Mouse (Mus musculus) lung, postnatal 4 days (tissue): Measurements from ENCODE around the gene Gm1140.
"Not testable (repeated sequence)": the region's sequence is repeated elsewhere in the genome, so short reads cannot be mapped to it uniquely, and the experiment has no call there.

Experiments used
- DNase-seq, 2 experiments: peaks; one replicate each; pipeline ENCODE4 v3.0.0; 2021

Gm1140 gene

DNA sequence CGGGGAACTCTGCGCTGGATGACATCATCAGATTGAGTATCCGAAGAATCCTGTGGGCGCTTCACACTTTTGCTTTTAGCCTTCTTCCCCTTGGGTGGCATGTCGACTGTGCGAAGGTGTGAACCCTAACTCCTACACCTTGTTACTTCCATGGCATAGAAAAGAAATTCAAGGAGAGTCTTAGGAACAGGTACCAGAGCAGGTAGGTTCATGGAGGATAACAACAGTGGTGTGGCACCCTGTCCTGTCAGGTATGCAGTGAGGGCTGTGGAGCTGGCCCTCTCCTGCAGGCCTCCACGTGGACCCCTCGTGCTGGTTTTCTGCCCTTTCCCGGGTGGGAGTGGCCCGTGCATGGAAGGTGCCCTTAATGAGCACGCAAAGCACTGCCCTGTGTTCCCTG, at the start of gene Gm1140:
Gm1140 (minus strand) TSS at position 101 of the 400 bp plus-strand sequence.
- not testable (repeated sequence) for DNase-seq

- DNase-seq = not testable (repeated sequence)
Measured at GRCm38 (mm10) chrX:67695398-67695797, 2.0 kb upstream of the Gm1140 start, which contains the start of gene Gm14692. Gene Gm14692, plus strand, starts transcription at chrX:67695698.
